Mouse (Mus musculus): ENCODE results near the gene Gdf11.

Gene Gdf11

DNA sequence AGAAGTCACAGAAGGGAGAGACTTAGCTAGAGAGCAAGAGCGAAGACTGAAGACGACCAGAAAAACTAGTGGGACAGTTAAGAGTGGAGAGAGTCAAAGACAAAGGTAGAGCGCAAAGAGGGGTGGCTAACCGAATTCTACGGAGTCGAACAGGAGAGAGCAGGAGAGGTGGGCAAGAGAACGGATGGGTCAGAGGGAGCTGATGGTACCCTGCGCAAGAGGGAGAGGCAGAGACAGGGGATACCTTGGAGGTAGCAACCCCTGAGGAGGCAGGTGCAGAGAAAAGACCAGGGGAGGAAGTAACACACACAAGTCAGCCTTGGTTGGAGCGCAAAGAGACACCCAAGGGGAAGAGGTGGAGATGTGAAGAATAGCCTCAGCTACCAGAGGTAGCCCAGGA lies 728 bp upstream of the Gdf11 start:
- no peak for DNase-seq (ENCODE audit: low spot score)

DNA sequence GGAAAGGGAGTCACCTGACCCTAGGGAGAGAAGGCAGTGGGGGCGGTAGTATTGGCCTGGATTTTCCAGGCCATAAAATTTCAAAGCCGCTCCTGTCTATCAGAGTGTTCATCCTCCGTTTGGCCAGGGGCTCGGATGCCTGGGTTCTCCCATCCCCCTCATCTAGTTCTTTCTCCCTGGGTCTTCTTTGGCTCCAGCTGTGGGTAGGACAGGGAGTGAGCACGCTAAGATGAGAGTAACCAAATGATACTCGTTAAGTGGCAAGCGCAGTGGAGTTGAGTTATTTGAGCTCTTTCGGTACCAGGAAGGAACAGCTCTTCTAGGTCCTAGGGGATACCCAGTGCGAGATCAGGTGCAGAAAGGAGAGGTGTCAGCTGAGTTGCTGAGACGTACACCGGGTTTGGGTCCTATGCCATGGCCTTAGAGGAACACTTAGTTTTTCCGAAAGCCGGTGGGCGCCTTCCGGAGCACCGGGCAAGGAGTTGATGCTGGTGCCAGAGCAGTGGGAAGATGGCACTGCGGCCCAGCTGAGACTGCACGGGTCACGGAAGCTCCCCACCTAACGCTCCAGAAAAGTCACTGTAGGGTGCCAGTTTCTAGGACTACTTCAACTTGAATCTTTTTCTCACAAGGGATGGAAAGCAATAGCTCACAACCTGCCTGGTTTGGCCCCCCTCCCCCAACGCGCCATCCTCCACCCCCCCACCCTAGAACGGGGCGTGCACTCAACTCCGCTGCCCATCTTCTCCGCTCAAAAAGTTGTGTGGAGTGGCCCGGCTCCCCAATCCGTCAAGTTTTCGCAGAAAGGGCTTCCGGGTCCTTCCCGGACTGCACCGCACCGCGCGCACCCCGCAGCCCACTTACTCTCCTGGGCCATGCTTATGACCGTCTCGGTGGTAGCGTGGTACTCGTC lies 879 bp downstream of the Gdf11 start:
- DNase-seq (ENCODE audit: low spot score), result no peak

DNA sequence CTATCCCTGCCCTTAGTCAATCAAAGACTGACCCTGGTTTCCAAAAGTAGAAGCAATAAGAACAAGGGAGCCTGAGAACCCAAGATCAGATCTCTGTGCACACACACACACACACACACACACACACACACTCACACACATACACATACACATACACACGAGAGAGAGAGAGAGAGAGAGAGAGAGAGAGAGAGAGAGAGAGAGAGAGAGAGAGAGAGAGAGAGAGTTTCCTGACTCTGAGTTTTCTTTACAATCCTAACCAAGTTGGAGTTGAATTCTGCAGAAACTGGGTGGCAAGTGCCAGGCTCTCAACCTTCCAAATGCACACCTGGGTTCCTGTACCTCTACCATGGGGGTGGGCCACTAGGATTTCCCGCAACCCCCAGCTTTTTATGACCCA lies 1.7 kb downstream of the Gdf11 start:
- no peak for DNase-seq (ENCODE audit: low spot score)

DNA sequence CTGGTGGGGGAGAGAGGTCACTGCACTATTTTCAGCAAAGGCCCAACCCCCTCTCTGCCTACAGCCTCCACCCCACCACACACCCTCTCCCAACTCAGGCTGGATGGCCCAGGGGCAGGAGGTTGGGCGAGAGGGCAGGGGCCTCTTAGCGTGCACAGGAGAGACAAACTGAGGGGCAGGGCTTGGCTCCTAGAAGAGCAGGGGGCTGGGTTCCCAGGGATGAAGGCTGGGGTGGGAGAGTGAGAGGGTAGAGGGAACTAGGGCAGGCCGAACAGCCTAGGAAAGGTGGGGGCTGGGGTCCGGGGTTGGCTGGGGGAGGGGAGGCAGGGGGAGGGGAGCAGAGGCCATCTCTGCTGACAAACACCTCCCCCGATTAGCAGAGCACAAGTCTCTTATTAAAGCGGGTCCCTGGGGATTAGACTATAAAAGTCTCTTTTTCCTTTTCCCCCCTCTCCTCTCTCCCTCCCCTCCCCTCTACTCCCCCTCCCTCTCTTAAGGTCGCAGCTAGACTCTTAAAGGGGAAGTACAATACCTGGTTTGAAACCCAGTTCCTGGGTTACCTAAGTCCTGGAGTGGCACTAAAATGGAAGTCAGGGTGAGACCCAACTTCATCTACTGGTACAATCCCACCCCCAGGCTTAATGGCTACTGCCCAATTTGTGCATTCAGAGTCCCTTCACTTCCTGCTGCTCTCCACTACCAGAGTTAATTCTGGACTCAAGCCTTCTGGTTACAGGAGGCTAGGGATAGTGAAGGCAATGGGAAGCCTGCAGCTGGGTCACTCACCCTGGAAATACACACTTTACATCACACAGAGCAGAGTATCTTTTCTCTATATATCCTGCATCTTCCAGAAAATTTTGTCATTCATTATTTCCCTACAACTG lies 2.3 kb downstream of the Gdf11 start:
- peak; percentile 61 for DNase-seq (ENCODE audit: low spot score)

DNA sequence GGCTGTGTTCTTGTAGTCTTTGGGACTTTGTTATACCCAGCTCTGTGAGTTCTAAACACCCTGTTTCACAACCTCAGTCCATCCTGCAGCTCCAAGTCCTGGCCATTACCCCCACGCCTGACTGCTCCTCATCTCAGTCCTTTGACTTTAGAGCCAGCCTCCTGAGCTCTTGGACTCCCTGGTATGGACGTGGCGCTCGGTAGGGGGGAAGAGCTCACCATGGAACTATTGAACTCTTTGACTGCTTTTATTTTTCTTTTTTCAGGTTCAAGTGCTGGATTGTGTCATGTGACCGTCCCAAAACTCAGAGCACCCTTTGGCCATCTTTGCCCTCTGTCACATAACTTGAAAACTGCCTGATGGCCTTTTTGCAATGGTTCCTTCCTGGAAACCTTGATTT lies 9.5 kb downstream of the Gdf11 start:
- DNase-seq (ENCODE audit: low spot score), result no peak

DNA sequence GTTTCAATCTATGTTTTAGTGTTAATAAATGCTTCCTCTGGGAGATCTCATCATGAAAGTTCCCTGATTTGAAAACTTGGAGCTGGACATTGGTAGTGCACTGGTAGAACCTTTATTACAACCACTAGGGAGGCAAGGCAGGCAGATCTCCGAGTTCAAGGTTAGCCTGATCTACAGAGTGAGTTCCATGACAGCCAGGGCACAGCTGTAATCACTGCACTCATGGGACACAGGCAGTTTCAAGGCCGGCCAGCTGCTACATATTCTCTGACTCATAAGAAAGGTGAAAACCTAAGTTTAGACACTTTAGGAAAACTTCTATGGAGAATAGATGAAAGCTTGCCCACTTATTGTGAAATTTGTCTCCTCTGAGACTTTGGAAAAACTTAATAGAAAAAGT lies 12.7 kb downstream of the Gdf11 start:
- no peak for DNase-seq (ENCODE audit: low spot score)

DNA sequence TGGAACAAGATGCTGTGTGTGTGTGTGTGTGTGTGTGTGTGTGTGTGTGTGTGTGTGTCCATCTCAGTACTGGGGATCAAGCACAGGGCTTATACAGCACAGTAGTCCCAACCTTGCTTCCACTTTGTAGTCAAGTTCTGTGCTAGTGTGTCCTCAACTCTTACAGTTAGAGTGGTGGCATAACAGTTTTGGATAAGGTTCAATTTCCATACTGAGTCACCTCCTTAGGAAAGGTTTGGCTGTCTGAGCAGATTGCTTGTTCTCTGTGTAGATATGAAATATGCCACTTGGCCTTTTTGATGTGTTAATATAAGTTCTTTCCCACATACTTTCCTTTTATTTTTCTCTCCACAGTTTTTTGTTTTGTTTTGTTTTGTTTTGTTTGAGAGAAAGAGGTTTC lies 13.2 kb downstream of the Gdf11 start:
- DNase-seq (ENCODE audit: low spot score), result no peak

DNA sequence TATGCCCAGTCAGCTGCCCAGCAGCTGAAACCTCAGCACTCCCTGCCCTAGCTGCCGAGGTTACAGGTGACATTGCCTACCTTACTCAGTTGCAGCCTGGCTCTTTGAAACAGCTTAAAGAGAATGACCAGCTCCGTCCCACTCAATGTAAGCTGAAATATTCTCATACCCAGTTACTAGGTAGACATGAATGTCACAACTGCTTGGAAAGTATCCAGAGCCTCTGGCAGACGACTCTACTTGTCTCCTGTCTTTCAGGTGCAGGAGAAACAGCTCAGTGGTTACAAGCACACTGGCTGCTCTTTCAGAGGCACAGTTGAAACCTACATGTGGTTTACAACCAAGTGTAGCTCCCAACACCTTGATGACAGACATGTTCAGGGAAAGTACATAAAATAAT lies 21.2 kb downstream of the Gdf11 start:
- DNase-seq (ENCODE audit: low spot score), result no peak

DNA sequence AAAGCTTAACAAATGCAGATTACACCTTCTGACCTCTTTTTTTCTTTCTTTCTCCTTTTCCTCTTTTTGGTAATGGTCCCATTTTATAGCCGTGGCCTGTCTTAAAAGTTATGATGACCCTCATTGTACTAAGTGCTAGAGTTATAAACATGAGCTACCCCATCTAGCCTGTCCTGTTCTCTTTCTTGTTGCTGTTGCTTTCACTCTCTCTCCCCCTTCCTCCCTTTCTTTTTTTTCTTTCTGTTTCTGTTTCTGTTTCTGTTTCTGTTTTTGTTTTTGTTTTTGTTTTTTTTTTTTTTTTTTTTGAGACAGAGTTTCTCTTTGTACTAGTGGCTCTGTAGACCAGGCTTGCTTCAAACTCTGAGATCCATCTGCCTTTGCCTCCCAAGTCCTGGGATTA lies 25.0 kb downstream of the Gdf11 start:
- DNase-seq (ENCODE audit: low spot score), result no peak

DNA sequence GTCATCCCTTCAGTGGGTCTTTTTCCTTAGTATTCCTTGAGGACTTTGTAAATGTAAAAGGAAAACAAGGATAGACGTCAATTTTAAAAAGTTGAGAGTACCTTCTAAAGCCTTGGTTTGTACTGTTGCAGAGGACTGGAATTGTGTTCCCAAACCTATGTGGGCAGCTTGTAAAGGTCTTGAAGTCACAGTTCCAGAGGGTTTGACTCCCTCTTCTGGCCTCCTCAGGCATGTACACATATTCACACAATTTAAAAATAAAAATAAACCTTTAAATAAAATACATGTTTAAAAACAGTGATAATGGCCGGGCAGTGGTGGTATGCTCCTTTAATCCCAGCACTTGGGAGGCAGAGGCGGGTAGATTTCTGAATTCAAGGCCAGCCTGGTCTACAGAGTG lies 25.5 kb downstream of the Gdf11 start:
- DNase-seq (ENCODE audit: low spot score), result no peak

DNA sequence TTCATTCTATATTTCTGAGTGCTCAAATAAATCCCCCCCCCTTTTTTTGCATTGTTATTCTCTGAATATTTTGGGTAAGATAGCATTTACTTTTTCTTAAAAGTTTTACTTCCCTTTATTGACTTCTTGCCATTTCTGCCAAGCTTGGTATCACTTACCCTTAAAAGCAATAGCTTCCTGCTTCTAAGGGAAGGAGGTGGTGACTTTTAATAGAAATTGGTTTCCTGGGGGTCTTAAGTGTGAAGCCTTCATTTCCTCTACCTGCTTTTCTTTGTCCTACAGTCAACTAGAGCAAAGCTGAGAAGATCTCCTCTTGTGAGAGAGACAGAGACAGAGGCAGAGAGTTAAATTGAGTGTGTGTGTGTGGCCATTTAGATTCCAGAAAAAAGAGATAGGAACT lies 30.3 kb downstream of the Gdf11 start:
- DNase-seq (ENCODE audit: low spot score), result no peak

DNA sequence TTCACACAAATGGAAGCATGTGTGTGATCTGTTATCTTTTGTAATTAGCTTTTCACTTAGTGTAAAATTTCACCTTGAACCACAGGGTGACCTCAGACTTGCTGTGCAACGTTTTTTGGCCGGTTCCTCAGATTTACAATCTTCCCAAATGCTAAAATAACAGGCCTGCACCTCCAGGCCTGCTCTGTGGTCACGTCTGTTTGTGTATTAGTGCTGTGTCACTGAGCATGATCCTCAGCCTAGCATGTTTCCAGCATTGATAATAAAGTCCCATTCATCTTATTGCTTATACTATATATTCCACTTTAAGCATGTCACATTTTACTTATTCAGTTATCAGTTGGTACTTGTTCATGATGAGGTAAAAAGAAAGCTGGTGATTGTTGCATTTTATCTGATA lies 41.2 kb downstream of the Gdf11 start:
- DNase-seq (ENCODE audit: low spot score), result no peak

DNA sequence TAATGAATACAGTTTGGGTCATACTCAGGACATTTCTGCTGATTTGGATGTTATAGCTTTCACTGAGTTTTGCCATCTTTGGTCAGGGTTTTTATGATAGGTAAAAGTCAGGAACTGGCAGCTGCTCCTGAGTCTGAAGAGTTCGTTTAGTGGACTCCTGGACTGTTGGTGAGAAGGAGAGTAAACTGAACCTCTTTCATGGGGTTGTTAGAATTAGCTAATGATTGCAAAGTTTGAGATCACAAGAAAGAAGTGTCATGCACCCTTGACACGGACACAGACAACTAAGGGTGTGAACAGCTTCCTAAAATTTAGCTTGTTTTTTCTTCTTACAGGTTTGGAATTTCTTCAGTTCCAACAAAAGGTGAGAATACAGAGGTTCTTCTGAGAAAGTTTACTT lies 43.1 kb downstream of the Gdf11 start:
- DNase-seq (ENCODE audit: low spot score), result peak; percentile 29

DNA sequence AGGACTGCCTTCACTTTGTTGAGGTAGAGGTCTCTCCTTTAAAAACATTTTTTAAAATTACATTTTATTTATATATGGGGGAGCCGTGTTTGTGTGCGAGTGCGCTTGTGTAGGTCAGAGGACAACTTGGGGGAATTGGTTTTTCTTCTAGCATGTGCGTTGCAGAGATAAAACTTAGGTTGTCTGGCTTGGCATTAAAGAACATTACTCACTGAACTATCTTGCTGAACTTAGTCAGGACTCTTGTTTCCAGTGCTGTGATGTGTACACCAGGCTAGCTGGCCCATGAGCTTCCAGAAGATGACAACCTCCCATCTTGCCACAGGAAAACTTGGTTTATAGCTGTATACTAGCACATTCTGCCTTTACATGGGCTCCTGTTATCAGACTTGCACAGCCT lies 44.9 kb downstream of the Gdf11 start:
- DNase-seq (ENCODE audit: low spot score), result no peak

DNA sequence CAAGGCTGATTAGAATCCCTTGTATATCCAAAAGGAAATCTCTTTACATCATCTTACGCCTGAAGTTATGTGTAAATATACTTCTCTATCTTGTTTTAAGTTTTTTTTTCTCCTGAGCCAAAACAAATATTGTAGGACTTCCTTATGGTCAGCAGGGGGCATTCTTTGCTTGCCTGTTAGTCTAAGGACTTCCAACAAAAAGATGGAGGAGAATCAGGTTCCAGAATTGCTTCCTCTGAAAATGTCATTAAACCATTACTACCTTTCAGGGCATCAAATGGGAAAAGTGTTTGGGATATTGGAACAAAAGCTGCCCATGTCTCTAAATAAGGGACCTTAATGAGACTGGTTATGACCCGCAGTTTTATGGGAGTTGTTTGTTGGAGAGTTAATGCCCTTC lies 46.0 kb downstream of the Gdf11 start:
- no peak for DNase-seq (ENCODE audit: low spot score)

DNA sequence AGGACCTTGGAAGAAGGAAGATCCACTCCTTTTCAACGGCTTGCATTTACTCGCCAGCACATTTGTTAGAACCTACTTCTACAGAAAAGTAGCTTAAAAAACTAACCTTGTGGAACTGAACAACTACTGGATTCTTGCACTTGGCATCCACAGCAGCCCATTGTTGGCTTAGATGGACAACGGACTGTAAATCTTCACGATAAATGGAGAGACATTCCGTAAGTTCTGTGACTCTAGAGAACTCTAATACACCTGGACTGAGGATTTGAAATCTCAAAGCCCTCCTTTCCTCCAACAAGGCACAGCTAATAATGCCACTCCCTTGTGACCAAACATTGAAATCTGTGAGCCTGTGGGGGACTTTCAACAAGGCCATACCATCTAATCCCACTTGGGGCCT lies 48.3 kb downstream of the Gdf11 start:
- DNase-seq (ENCODE audit: low spot score), result no peak

DNA sequence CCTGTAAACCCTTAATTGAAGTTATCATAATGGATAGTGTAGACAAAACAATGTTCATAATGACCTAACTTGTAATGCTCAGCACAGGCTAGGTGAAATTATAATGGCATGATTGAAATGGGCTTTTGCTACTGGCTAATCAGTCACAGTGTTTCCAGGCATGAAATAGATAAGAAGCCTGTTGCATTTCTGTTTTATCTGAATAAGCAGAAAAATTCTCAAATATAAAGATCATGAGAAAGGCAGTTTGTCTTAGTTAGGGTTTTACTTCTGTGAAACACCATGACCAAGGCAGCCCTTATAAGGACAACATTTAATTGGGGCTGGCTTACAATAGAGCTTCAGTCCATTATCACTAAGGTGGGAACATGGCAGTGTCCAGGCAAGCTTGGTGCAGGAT lies 50.9 kb downstream of the Gdf11 start:
- no peak for DNase-seq (ENCODE audit: low spot score)

DNA sequence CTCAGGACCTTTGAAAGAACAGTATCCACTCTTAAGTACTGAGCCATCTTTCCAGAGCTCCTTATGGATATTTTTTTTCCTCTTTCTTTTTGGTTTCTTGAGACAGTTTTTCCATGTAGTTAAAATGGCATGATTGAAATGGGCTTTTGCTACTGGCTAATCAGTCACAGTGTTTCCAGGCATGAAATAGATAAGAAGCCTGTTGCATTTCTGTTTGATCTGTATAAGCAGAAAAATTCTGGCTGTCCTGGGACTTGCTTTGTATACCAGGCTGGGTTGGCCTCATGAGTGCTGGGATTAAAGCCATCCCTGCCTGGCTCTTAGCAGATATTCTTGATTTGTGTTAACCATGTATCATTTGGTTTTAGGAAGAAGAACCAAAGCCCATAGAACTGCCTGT lies 52.1 kb downstream of the Gdf11 start:
- no peak for DNase-seq (ENCODE audit: low spot score)

DNA sequence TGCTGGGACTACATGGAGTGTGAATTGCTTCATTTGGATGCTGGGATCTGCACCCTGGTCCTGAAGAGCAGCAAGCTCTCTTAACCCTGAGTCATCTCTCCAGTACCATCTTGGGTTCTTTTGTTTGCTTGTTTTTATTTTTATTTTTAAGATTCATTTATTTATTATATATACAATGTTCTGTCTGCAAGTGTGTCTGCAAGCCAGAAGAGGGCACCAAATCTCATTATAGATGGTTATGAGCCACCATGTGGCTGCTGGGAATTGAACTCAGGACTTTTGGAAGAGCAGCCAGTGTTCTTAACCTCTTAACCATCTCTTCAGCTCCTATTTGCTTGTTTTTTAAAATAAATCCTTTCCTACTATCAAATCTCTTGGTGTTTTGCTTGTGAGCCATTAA lies 54.1 kb downstream of the Gdf11 start:
- DNase-seq (ENCODE audit: low spot score), result no peak
